Mouse (Mus musculus): Measurements from ENCODE around the gene Tmem106a.
"Not testable (repeated sequence)": the region's sequence is repeated elsewhere in the genome, so short reads cannot be mapped to it uniquely, and the experiment has no call there.

The Tmem106a gene

DNA sequence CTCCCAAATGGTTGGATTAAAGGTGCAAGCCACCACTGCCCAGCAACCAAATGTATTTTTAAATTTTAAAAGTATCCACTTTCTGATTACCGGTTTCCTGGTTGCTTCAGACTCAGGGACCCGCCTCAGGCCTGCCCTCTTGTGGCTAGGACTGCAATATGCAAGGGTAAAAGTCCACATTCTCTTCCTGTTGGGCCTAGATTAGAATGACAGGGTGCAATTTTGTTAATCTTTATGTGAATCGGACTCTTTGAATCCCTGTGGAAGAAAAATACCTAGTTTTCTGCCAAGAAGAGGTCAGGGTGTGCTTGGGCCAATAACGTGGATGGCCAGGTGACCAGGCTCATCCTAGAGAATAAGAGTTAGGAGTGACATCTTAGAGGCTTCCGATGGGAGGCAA, 7.4 kb downstream of the Tmem106a start:
- in situ Hi-C loops (cut with MboI; ENCODE audit: low pct_unique_long_range_greater_than_20kb in 1 of 2, low sequenced_read_pairs in 2 of 2, unreplicated experiment in 1 of 2): no loop called here

DNA sequence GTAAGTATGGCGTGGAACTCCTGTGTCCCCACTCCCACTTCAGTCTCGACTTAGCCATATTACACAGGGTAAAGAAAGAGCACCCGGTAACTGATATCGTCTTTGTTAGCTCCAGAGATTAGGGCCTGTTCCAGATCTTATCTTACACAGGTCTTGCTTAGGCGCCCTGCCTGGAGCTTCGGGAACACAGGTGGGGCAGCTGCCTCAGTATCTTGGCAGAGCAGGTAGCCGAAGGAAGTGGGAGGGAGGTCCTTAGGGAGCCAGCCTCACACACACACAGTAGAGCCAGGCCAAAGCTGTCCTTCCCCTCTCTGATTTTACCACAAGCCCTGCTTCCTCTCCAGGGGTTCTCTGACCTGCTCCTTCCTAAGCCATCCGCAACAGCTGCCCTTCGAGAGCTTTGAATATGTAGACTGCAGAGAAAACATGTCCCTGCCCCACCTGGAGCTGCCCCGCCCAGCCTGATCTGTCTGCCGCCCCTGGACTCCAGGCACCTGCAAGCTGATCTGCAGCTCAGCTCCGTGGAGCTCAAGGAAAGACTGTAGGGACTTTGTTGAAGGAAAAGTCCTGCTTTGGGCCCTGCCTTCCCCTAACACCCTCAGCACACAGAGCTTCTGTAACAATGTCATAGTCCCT, 8.1 kb downstream of the Tmem106a start:
- in situ Hi-C loops (cut with MboI; ENCODE audit: low pct_unique_long_range_greater_than_20kb in 1 of 2, low sequenced_read_pairs in 2 of 2, unreplicated experiment in 1 of 2): no loop called here

DNA sequence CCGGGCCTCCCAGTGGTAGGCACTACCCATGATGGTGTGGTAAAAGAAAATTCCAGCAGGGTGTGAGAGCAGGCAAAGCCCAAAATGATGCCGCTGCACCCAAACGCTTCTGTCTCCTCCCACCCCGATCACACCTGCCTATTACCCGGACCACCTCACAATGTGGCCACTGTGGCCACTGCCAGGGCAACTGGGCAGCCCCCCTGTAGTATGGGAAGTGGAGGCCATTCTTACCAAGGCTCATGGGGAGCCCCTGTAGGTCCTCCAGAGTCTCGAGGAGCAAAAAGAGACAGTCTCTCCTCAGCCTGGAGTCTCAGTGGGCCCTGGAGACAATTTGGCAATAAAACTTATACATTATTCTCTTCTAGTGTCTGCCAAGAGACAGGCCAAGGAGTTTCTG, 17.1 kb downstream of the Tmem106a start, which contains the start of gene Gm11634:
Gm11634 (minus strand) TSS at position 101 of the 400 bp plus-strand sequence.
- in situ Hi-C loops (cut with MboI; ENCODE audit: low pct_unique_long_range_greater_than_20kb in 1 of 2, low sequenced_read_pairs in 2 of 2, unreplicated experiment in 1 of 2): no loop called here

DNA sequence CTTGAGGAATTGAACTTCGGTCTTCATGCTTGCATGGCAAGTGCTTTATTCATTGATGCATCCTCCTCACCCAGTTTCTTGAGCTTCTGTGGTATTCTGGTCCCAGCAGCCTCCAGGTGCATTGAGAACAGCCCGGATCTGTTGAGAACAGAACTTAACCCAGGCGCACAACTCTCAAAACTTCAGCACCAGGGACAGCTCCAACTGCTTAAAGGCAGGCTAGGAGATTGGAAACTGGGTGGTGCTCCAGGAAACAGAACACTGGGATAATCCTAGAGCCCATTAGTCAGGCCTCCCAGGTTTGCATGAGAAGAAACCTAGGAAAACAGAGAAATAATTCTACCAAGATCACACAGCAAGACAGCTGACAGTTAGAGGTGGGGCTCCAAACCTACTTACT, 20.4 kb downstream of the Tmem106a start:
- in situ Hi-C loops (cut with MboI; ENCODE audit: low pct_unique_long_range_greater_than_20kb in 1 of 2, low sequenced_read_pairs in 2 of 2, unreplicated experiment in 1 of 2): no loop called here

DNA sequence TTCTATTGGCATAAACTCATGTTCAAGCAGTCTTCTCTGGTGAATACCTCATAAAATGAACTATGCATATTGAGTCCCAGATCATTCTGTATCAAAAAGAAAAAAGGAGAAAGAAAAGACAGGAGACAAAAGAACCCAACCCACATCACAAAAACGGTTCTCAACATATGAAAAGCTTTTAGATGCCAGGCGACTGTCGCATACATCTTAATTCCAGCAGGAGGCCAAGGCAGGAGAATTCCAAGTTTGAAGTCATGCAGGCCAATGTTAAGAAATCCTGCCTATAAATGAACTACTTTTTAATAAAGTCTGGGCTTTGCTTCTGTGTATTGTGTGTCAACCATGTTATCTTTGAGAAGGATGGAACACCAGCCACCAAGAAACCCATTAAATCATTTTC, 22.1 kb downstream of the Tmem106a start:
- in situ Hi-C loops (cut with MboI; ENCODE audit: low pct_unique_long_range_greater_than_20kb in 1 of 2, low sequenced_read_pairs in 2 of 2, unreplicated experiment in 1 of 2): no loop called here

DNA sequence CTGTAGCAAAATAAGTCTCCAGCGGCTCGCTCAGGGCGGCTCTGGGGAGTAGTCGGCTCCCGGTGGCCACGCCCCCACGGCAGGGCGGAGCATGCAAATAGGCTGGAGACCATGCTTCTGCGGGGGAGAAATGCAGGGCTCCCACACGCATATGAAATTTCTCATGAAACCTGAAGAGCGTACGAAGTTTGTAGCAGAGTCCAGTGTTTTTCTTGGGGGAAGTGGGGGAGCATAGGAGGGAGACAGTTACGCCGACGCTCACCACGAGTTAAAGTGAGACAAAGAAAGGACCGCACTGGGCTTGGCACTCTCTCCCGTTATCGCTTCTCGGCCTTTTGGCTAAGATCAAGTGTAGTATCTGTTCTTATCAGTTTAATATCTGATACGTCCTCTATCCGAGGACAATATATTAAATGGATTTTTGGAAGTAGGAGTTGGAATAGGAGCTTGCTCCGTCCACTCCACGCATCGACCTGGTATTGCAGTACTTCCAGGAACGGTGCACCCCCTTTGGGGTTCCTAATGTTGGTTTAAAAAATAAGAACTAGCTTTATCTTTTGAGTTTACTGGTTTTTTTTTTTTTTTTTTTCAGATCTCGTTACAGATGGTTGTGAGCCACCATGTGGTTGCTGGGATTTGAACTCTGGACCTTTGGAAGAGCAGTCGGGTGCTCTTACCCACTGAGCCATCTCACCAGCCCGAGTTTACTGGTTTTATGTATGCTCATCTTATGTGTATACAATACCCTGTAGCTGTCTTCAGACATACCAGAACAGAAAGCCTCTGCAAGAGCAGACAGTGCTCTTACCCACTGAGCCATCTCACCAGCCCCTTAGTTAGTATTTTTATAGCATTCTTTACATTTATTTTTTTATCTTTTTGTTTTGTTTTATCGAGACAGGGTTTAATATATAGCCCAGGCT, 22.8 kb downstream of the Tmem106a start:
- in situ Hi-C loops (cut with MboI; ENCODE audit: low pct_unique_long_range_greater_than_20kb in 1 of 2, low sequenced_read_pairs in 2 of 2, unreplicated experiment in 1 of 2): not testable (repeated sequence)

DNA sequence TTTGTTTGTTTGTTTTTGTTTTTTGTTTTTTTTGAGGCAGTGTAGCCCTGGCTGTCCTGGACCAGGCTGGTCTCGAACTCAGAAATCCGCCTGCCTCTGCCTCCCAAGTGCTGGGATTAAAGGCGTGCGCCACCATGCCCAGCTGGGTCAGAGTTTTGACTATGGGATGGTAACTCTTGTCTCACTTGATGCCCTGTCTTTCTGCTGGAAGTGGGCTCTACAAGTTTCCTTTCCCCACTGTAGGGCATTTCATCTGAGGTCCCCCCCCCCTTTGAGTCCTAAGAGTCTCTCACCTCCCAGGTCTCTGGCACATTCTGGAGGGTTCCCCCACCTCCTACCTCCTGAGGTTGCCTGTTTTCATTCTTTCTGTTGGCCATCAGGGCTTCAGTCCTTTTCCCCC, 25.1 kb downstream of the Tmem106a start:
- in situ Hi-C loops (cut with MboI; ENCODE audit: low pct_unique_long_range_greater_than_20kb in 1 of 2, low sequenced_read_pairs in 2 of 2, unreplicated experiment in 1 of 2): not testable (repeated sequence)

DNA sequence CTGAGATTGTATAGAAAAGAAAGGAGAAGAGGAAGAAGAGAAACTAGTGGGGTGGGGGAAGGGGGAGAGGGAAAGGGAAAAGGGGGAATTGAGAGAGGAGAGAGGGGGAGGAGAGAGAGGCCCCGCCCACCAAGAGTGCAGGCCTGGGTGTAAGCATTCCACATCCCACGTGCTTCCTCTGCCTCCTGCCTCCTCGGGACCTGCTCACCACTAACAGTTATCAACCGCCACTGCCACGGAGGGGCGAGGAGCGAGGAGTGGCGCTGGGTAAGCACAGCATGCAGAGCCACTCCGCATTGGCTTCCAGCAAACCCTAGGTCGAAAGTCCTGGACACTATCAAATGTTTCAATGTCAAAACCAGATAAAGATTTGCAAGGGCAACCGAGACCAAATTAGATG, 28.4 kb downstream of the Tmem106a start:
- in situ Hi-C loops (cut with MboI; ENCODE audit: low pct_unique_long_range_greater_than_20kb in 1 of 2, low sequenced_read_pairs in 2 of 2, unreplicated experiment in 1 of 2): no loop called here

DNA sequence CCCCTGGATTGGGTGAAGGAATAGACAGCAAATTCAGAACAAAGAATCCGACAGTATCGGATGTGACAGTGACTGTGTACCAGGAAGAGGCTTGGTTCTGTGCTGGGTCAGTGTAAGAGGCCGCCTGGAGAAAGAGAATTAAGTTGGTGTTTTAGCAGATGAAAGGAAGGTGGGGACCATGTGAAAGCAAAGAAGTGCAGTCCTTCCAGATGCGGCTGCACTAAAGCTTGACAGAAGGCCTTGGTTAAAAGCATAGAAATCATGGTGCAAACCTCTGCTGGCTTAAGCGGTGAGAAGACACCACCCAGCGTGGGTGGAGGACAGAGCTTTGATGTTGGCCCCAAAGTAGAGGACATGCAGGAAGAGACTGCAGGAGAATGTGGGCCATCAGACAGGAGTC, 31.6 kb downstream of the Tmem106a start:
- in situ Hi-C loops (cut with MboI; ENCODE audit: low pct_unique_long_range_greater_than_20kb in 1 of 2, low sequenced_read_pairs in 2 of 2, unreplicated experiment in 1 of 2): no loop called here

DNA sequence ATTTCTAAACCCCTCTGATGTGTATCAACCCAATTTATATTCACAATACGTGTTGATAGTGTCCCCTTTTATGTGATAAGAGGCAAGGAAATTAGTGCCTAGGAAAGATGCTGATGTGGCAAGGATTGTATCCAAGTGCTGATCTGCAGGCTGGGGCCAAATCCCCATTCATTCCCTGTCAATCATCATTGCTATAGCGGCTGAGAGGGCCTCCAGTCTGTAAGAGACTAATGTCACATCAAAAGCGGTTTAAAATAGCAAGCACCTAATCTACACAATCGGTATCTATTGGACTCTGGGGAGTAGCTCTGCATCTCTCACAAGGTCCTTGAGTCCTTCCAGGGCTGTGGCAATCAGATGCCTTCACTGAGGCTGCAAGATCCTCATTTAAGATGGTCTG, 32.1 kb downstream of the Tmem106a start:
- in situ Hi-C loops (cut with MboI; ENCODE audit: low pct_unique_long_range_greater_than_20kb in 1 of 2, low sequenced_read_pairs in 2 of 2, unreplicated experiment in 1 of 2): no loop called here

DNA sequence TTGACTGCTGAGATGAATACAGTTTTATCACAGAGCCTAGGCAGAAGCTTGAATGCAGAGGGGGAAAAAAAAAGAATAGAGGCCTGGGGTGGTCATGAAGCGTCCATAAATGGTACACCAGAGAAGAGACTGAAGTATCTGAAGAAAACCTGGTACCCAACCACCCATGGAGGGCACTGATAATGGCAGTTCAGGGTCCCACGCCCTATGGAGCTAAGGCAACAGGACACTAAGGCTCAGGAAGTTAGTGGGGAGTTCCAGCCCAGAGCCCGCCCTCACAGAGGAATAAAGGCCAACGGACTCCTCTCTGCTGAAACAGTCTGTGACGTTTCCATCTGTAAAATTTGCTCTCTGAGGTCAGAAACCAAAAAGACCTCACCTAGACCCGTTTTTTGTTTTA, 33.3 kb downstream of the Tmem106a start:
- in situ Hi-C loops (cut with MboI; ENCODE audit: low pct_unique_long_range_greater_than_20kb in 1 of 2, low sequenced_read_pairs in 2 of 2, unreplicated experiment in 1 of 2): no loop called here

DNA sequence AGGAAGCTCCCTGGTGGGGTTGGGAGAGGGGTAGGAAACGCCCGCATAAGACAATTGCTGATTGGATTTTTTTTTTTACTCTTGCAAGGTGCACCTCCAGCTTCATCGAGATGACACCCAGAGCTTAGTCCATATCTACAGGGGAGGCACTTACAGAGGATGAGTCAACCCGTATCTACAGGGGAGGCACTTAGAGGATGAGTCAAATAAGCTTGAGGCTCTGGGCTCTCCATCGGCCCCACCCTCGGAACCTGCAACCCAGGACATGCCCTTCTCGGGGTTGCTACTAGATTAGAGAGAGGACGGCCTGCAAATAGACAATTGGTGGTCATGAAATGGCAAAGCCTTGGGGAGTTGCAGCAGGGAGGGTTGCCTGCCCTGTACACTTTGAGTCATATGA, 34.1 kb downstream of the Tmem106a start:
- in situ Hi-C loops (cut with MboI; ENCODE audit: low pct_unique_long_range_greater_than_20kb in 1 of 2, low sequenced_read_pairs in 2 of 2, unreplicated experiment in 1 of 2): no loop called here

DNA sequence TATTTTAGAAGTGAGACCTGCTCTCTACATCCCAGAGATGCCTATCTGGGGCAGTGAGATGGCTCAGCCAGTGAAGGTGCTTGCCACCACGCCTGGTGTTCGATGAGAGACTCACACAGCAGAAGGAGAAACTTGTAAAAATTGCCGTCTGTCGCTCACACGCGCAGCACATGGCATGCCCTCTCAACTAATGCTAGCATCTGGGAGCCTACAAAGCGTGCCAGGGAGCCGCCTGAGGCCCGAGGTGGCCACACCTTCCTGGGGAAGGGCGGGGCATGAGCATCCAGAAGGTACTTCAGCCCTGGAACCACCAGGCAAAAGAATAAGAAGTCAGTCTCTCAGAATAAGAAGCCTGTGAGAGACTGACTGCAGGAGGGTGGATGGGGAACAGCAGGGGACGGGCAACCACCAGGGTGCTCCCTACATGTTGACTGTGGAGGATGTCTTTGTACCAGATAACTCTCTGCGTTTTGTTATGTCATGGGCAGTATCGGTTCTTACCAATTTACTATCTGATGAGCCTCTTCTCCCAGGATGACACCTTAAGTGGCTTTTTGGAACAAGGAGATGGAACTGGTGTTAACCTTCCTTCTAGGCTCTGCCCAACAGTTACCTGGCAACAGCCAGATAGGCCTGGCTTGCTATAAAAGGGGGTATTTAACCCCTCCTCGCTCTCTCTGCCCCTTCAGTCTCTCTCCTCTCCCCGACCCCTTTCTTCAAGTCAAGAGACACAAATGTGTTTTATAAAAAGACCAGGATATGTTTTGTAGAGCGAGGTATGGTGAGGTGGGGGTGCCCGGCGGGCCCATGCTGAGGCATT, 35.1 kb downstream of the Tmem106a start:
- in situ Hi-C loops (cut with MboI; ENCODE audit: low pct_unique_long_range_greater_than_20kb in 1 of 2, low sequenced_read_pairs in 2 of 2, unreplicated experiment in 1 of 2): no loop called here

DNA sequence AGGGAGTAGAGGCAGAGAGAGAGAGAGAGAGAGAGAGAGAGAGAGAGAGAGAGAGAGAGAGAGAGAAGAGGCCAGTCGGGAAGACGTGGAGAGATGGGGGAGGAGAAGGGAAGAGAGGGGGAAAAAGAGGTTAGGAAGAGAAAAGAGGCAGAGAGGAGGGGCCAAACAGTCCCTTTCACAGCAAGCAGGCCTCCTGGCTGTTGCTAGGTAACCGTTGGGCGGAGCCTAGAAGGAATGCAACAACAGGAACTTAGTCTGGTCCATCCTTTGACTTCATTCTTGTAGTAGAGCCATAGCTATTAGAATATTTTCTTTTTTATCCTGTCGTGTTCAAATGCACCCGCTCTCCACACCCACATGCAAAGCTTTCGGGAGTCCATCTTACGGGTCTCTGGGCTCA, 35.8 kb downstream of the Tmem106a start:
- in situ Hi-C loops (cut with MboI; ENCODE audit: low pct_unique_long_range_greater_than_20kb in 1 of 2, low sequenced_read_pairs in 2 of 2, unreplicated experiment in 1 of 2): no loop called here

DNA sequence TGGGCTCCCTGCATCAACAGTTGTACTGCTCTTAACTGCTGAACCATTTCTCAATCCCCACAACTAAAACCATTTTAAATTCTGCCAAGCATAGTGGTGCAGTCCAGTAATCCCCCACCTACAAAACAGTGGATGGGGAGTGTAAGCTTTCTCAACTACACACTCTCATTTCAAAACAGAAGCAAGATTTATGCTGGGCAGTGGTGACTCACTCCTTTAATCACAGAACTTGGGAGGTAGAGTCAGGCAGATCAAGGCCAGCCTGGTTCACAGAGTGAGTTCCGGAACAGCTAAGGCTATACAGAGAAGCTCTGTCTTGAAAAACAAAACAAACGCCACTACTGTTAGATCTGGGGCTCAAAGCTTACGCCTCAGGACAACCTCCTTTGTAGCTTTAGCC, 36.6 kb downstream of the Tmem106a start:
- in situ Hi-C loops (cut with MboI; ENCODE audit: low pct_unique_long_range_greater_than_20kb in 1 of 2, low sequenced_read_pairs in 2 of 2, unreplicated experiment in 1 of 2): no loop called here

DNA sequence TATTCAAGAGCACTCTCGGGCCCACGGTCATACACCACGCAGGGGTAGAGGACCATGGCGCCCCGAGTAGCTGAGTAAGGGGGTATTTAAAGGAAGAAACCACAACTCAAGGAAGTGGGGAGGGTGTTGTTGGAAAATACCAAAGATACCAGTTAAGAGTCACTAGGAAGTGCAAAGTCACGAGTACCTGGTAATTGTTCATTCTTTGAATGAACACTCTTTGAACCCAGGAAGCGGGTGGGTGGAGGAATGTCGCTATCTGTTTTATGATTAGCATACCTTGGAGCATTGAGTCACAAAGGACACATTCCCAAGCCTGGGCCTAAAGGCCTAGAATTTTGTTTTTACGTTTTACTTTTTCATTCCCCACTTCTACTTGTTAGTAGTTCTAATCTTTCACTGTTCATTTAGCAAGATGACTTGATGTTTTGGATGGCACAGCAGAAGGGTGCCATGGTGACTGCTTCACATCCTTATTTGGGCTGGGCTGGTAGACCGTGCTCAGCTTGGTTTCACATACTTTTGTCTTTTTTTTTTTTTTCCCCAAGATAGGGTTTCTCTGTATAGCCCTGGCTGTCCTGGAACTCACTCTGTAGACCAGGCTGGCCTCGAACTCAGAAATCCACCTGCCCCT, 38.1 kb downstream of the Tmem106a start:
- in situ Hi-C loops (cut with MboI; ENCODE audit: low pct_unique_long_range_greater_than_20kb in 1 of 2, low sequenced_read_pairs in 2 of 2, unreplicated experiment in 1 of 2): not testable (repeated sequence)

DNA sequence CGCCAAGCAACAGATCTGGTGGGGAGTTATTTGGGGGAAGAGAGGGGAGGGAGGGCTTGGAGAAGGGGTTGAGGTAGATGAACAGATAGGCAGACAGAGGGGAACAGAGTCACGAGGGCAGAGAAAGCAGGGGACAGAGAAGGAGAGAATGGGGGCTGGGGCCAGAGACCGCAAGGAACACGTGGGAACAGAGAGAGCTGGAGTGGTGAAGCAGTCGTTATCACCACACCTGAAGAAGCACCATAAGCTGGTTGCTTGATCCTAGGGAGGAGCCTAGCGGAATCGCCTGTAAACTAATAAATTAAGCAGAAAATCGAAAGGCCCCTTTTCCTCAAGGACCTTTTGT, 44.6 kb downstream of the Tmem106a start:
- in situ Hi-C loops (cut with MboI; ENCODE audit: low pct_unique_long_range_greater_than_20kb in 1 of 2, low sequenced_read_pairs in 2 of 2, unreplicated experiment in 1 of 2): no loop called here

DNA sequence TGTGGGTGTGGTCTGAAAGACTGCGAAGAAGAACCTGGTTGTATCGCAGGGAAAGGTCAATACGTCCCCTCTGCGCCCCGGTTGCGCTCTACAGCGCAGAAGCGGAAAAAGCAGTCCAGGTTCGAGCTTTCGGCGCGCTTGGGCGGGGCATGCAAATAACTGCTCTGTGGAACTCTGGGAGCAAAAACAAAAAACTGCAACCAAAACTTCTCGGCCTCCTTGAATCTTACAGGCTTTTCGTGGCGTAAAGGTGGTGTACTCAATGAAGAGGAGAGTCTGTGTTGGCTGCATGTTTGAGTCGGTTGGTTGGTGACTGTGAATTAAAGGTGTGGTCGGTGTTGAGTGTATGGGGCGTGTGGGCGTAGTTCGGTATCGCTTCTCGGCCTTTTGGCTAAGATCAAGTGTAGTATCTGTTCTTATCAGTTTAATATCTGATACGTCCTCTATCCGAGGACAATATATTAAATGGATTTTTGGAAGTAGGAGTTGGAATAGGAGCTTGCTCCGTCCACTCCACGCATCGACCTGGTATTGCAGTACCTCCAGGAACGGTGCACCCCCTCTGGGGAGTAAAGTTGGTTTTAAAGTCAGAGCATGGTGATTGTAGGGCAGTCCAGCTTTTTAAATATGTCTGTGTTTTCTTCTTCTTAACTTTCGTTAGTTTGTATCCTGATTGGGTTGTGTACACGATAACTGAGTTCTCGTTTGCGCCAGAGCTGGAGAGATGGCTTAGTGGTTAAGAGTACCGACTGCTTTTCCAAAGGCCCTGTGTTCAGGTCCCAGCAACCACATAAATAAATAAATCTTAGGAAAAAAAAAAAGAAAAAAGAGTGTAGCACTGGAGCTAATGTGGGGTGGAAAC, 45.2 kb downstream of the Tmem106a start, which contains the start of gene Rdm1:
Rdm1 (plus strand) TSS at position 201 of the 862 bp plus-strand sequence.
- in situ Hi-C loops (cut with MboI; ENCODE audit: low pct_unique_long_range_greater_than_20kb in 1 of 2, low sequenced_read_pairs in 2 of 2, unreplicated experiment in 1 of 2): no loop called here
